Mouse (Mus musculus) heart, postnatal 0 days (tissue): Measurements from ENCODE around the gene Brd3.

Experiments used
- CTCF ChIP-seq: IDR thresholded peaks from 2 replicates; pipeline ENCODE4 v1.5.1; 2016; ENCODE audit warnings: antibody characterized with exemption, control low read depth, low read depth
- EP300 ChIP-seq: IDR thresholded peaks from 2 replicates; pipeline ENCODE4 v1.6.1; 2016; ENCODE audit warnings: antibody characterized with exemption, low read depth

DNA sequence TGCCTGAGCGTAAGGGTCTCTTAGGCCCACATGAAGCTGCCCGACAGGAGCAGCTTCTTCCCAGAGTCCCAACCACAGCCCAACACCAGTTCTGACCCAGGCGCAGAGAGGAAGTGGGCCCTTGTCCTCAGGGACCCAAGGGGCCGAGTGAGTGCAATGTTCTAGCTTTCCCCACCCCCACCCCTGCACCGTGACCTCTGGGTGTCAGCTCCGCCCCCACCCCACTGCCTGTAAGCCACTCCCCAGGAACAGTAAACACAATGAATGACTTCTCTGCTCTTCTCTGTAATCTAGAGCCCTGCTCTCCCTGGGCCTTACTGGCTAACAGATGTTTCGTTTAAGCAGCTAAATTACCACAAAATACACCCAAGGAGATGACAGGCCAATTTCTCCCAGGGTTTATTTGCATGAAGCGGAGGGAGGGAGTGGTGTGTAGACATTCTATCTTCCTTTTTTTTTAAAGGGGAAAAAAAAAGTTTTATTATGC, 95.7 kb downstream of the Brd3 start:
- TF ChIP-seq CTCF (no peak), EP300 (no peak)
